Mouse (Mus musculus): ENCODE measurements around the gene Rps6ka2. TPM values are rescaled to one million over a fixed set of nuclear protein-coding genes. Genes with fewer than 3 reads are reported as not detected.
"Not testable (repeated sequence)": the region's sequence is repeated elsewhere in the genome, so short reads cannot be mapped to it uniquely, and the experiment has no call there.

Rps6ka2 gene
- total RNA-seq, 2 experiments from 2014 or later, result 49.8 to 56.0 TPM

DNA sequence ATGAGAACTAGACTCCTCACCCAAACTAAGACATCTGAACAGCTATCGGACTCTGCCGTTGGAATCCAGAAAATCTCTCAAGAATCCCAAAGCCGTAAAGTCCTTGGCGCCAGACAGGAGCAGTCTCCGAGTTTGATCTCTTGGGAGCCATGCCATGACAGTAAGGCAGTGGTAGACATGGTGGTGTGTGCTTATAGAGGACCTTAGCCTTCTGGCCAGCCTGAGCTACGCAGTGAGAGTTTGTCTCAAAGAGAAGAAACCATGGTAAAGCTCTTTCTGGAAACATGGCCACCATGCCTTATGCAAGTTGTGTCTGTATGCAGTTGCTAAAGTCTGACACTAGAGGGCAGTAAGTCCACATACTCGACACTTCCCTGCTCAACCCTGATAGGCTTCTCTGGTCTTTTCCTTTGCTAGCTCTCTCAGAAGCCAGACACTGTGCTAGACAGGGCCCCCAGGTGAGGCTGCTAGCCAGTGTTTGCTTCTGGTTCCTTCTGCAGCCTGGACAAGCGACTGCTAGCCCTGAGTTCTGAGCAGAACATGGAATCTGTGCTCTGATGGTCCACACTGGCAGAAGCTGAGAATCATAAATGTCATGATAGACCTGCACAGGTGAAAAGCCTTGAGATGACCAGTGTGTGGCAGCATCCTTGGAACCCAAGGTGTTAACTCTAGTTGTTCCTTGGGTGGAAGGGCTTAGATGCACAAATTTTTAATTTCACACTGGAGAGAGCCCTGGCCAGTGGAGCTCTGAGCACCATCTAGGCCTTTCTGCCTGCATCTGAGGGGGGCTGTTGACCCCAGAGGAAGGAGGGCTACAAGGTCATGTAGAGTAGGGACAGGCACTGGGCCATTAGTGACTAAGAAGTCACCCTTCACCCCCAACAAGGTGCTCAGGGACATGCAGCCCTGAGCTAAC lies 136.6 kb downstream of the Rps6ka2 start:
- DNase-seq (ENCODE audit: low spot score in 2 of 2), result peak; percentile 76 to 91

DNA sequence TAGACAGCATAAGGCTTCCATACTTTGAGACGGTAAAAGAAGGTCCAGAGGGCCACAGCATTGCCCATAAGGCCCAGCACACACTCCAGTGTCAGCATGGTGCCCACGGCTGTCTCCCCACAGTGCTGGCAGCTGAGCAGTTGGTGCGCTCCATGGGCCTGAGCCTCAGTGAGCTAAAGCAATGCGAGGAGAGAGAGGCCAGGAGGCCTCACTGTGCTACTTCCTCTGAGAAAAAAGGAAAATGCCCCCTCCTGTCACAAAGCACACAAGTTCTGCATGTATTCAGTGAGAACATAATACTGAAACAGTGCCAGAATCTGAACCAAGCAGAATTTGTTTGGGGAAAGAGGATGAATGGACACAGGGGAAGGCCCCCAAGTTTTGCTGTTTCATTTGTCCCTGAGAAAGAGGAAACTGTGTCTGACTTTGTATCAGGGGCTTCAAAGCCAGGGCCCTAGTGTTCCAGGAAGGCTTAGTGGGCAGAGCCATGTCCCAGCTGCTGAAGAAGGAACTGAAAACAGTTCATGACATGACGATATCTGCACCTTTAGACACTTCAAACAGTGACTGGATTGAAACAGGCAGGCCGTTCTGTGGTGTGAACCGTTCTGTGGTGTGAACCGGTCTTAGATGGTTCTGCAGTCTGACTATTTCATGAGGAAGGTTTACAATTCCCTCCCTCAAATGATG lies 145.9 kb downstream of the Rps6ka2 start:
- intact Hi-C loops (cut with DNase I); DNase-seq (ENCODE audit: low spot score in 2 of 2): not testable (repeated sequence)

More for the DNA sequence above, 136.6 kb downstream of the Rps6ka2 start:
- intact Hi-C loops (cut with DNase I), result not testable (repeated sequence)

DNA sequence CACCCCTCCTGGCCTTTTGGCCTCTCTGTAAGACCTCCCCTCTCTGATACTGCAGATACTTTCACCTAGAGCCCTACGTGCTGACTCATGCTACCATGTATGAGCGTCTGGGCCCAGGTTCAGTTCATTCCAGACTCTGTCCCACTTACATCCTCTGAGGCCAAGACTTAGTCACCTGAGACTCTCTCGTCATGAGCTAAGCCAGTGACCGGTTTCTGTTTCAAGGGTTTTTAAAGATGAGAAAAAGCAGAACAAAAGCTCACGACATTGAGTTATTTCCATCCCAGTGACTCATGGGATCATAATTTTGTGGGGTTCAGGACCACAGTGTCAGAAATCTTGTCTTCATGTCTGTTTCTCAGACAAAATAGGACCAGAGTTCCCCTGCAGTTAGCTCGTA lies 149.9 kb downstream of the Rps6ka2 start:
- DNase-seq (ENCODE audit: low spot score in 2 of 2); intact Hi-C loops (cut with DNase I): not testable (repeated sequence)

DNA sequence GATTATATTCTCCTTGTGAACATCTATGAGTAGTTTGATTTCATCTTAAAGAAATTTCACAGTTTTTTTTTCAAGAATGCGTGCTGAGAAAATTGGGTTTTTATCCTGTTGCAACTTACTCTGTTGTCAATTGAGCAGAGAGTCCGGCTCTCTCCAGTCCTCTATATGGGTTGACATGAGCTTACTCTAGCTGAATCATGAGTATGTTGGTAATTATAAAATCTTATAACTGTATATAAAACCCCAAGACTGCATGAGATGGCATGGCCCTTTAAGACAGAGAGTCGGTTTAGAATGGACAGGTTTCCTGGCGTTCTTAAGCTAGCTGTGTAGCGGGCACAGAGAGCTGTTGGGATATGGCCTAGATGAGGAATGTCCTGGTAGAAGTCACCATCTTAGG lies 154.4 kb downstream of the Rps6ka2 start, which contains the start of gene Tcp10a:
TSS of gene Tcp10a (plus strand) at position 301 of the 400 bp plus-strand sequence.
- intact Hi-C loops (cut with DNase I); DNase-seq (ENCODE audit: low spot score in 2 of 2): not testable (repeated sequence)

DNA sequence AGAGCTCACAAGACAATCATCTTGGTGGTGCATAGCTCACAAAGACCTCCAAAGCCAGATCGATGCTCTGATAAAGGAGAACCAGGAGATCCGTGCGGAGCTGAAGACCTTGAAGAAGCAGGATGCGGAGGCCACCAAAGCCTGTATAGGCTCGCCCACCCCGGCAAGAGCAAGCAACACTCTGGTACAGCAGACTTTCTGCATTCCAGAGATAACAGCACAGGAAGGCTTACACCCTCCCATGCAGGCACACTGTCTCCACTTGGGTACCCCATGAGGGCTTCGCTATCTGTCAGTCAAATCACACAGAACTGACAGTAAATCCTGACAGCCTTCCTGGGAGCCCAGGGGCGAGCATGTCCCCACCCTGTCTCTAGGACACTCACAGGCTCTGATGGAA lies 156.5 kb downstream of the Rps6ka2 start:
- DNase-seq (ENCODE audit: low spot score in 2 of 2); intact Hi-C loops (cut with DNase I): not testable (repeated sequence)

DNA sequence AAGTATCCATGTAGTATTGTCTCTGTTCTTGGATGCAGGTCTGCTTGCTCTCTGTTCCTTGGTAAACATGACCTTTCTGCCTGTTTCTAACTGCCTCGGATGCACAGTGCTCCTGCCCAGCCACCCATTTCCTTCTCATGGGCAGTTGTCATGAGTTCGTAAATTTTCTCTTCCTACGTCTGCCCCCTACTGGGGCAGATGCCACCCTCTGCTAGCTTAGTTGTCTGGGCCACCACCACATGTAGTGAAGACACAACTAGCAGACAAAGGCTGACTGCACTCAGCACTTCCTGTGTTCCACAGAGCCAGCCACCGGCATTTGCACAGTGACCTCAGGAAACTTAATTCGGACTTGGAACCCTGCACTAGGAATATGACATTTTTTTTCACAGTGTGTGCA lies 162.8 kb downstream of the Rps6ka2 start:
- DNase-seq (ENCODE audit: low spot score in 2 of 2); intact Hi-C loops (cut with DNase I): not testable (repeated sequence)

DNA sequence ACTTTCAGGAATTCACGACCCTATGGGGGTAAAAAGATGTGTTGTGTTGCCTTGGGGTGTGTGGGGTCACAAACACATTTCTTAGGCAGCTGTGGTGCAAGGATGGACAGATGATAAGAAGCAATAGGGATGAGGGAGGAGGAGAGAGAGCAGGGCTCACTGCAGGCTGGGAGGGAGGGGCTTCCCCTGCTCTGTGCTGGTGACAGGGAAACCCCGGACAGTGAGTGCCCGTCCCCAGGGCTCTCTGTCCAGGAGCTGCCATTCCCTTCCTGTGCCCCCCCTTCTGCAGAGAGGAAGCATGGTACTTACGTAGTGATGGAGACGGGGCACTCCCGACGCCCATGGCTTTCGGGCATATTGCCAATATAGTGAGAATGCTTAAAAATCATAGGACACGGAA lies 167.5 kb downstream of the Rps6ka2 start:
- peak in 1 of 2 experiments; percentile 35 for DNase-seq (ENCODE audit: low spot score in 2 of 2)
- intact Hi-C loops (cut with DNase I), result not testable (repeated sequence)

DNA sequence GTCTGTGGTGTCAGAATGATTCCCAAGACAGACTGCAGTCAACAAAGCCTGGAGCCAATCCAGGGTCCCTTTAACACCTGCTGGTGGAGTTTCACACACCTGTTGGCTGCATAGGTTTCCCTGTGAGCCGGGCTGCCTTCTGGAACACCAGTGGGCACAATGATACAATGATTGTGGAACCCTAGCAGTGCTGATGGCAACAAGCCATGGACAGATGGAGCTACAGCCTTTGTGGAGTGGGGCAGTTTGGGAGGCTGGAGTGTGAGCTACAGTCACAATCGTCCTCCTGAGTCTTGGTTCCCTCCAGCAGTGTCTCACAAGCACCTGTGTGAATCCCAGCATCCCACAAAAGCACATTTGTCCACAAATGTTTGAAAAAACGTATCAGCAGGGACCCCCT lies 178.8 kb downstream of the Rps6ka2 start:
- DNase-seq (ENCODE audit: low spot score in 2 of 2); intact Hi-C loops (cut with DNase I): not testable (repeated sequence)

DNA sequence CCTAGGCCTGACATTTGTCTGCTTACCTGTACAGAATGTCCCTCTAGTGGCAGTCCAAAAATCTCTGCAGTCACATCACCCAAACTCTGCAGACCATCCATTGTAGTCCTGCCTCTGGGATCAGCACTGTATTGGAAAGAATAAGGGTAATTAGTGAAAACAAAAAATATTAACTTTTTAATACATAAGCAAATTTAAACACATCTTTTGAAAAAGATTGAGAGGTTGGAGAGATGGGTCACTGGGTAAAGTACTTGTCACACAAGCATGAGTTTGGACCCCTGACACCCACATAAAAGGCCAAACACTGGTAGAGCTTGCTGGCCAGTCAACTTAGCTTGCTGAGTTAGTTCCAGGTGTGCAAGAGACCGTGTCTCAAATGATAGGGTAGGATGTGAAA lies 182.7 kb downstream of the Rps6ka2 start, which contains the start of gene Ttll2:
TSS of gene Ttll2 (minus strand) at position 101 of the 400 bp plus-strand sequence.
- intact Hi-C loops (cut with DNase I), result not testable (repeated sequence)

More for the DNA sequence above, 182.7 kb downstream of the Rps6ka2 start, which contains the start of gene Ttll2:
- not testable (repeated sequence) for DNase-seq (ENCODE audit: low spot score in 2 of 2)

Other genes starting within 250 kb of the Rps6ka2 start
- 10 to 100 TPM; 29.1 to 31.0 TPM for gene Rsph3b, start 221.4 kb upstream of the Rps6ka2 start, total RNA-seq (2021)
- gene Tagap1, start 209.0 kb upstream of the Rps6ka2 start, total RNA-seq (2021), result 10 to 100 TPM; 21.5 to 24.2 TPM
- 10 to 100 TPM; 44.6 to 45.7 TPM for gene Rnaset2b, start 199.5 kb upstream of the Rps6ka2 start, total RNA-seq (2021)
- gene Gm49721, start 191.2 kb upstream of the Rps6ka2 start, total RNA-seq (2021), result under 1 TPM in 1 of 2 experiments, not detected in 1; 0.42 TPM
- gene Gm1604a, start 144.5 kb upstream of the Rps6ka2 start, total RNA-seq (2021), result under 1 TPM; 0.61 to 0.64 TPM
- under 1 TPM in 1 of 2 experiments, not detected in 1; 0.17 TPM for gene Tcp10a, start 154.5 kb downstream of the Rps6ka2 start, total RNA-seq (2021)
- gene Ttll2, start 182.6 kb downstream of the Rps6ka2 start, total RNA-seq (2021), result not detected
- not detected for gene Gm49630, start 201.9 kb downstream of the Rps6ka2 start, total RNA-seq (2021)
- gene Unc93a2, start 215.3 kb downstream of the Rps6ka2 start, total RNA-seq (2021), result not detected

Data from left cerebral cortex, postnatal 14 days (tissue).